Mouse (Mus musculus): ENCODE measurements around the gene Adipor2.

DNA sequence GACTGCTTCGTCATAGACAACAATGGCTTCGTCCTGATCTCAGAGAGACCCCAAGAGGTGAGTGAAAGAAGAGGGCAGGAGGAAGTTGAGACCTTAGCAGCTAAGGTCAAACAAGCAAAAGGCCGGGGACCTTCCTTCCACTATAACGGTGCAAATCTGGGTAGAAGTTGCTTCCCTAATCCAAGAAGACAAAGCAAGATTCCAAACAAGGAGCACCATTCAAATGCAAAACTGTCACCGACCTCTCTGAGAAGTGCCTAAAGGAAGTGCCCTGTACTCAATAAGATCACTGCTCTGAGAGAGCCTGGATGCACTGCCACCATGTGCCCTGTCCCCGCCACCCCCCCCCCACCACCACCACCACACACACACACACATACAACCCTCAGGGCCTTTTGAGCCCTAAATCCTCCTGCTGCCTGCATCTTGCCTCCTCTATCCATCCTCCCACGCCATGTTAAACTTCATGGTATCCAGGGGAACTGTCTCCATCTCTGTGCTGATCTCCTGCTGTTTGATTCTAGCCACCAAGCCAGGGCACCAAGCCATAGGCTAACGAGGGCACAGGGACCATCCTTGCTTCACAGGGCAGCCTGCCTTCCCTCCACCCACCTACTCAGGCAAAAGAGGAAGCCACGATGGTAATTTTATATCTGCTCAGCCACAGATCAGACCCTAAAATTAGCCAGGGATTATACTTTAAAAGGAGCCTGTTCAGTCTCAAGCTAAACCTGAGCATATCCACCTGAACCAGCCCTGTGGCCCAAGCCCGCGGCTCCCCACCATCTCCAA lies 79.2 kb downstream of the Adipor2 start:
- no peak for TF ChIP-seq CHD2 (IDR thresholded peaks at IDR 0.05; ENCODE audit: low read depth, low read length)
- no peak for TF ChIP-seq ZC3H11A (IDR thresholded peaks at IDR 0.05; ENCODE audit: borderline replicate concordance, low read depth, low read length)
- no peak for TF ChIP-seq ZNF384 (IDR thresholded peaks at IDR 0.05; ENCODE audit: low read depth, low read length)
